Mouse (Mus musculus) gastrocnemius, adult 8-10 months (tissue): ENCODE measurements around the gene Nacc2. TPM values are rescaled to one million over a fixed set of nuclear protein-coding genes. Genes with fewer than 3 reads are reported as not detected.
A peak's percentile ranks its signal among the peaks of the same experiment; 100 is the strongest.

Experiments used
- DNase-seq, 2 experiments: peaks; one replicate each; pipeline ENCODE4 v3.0.0; 2022; ENCODE audit warnings: low spot score in 2 of 2
- total RNA-seq, 4 experiments: library from RNA; stranded (reverse); gene quantifications; 2 replicates each; pipeline ENCODE4 v1.2.4; 2022

Nacc2 gene
- total RNA-seq, 4 experiments from 2014 or later = 20.9 to 25.5 (median 22.8) TPM

DNA sequence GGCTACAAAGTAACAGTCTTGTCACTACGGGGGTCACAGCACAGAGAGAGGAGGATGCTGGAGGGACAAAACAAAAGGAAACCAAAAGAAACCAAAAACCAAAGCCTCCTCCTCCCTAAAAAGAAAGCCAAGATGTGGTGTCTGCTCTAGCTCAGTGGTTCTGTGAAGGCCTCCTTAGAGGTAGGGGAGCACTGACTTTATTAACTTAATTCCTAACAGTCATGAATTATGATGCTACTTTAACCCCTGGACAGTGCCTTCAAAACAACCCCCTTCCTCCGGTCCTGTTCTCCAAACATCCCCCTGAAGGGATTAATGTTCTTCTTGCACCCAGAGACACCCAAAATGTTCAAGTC lies 67.3 kb downstream of the Nacc2 start:
- no peak for DNase-seq

DNA sequence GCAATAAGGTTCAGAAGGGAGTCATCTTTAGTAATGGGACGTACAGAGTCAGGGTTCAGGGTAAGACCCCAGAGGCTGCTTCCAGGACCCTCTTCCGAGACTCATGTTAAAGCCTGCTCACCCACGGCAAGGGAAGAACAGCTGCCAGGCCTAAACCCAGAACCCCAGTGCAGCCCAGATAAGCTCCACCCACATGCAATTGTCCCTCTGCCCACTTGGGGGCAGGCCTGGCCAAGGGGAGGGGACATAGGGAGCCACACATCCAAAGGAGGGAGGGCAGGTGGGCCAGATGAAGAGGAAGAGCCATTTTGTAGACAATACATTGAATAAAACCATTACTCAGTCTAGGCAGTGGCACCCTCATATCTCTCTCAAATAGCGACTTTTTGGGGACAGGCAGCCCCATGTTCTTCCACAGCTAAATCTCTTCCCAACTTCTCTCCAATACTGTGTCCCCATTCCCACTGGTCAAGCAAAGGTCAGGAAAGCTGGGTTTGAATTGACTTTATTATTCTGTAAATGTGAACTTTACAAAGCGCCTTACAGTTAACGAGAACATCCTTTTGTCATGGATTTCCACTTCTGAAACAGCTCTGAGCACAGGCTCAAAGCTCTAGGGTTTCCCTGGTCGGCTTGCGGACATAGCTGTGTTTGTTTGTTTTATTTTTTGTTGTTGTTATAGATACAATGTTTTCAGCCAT lies 67.8 kb downstream of the Nacc2 start:
- peak; percentile 32 to 56 for DNase-seq

DNA sequence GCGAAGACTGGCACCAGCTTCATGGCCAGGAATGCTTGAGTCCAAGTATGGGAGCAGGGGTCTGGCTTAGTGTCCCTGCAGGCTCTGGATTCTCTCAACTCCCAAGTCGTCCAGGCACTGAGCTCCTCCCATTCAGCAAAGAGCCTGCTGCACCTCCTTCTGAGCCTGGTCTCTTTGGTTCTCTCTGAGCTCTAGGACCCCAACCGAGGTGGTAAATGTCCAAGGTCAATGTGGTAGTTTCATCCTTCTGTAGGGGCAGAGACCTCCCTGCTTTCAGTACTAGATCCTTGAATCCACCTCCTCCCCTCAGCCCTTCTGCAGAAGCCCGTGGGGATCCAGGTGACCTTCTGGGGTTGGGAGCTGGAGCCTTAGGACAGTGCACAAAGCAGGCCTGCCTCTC lies 70.2 kb downstream of the Nacc2 start:
- DNase-seq = no peak

DNA sequence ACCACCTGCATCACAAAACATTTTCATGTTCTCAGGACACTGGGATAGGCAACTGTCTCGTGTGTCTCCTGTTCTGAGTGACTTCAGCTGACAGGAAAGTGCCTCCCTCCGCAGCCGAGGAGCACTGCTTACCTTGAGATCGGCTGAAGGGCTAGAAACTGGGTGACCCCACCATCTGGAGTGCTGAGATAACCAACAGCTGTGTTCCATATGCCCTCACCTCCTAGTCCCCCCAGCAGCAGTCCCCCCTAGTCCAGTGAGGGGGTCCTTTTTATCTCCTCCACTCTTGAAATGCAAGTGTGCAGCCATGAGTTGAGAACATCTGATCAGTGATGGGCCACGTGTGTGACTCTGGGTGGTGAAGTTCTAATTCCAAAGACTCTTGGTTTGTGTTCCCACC lies 74.2 kb downstream of the Nacc2 start:
- DNase-seq = no peak

DNA sequence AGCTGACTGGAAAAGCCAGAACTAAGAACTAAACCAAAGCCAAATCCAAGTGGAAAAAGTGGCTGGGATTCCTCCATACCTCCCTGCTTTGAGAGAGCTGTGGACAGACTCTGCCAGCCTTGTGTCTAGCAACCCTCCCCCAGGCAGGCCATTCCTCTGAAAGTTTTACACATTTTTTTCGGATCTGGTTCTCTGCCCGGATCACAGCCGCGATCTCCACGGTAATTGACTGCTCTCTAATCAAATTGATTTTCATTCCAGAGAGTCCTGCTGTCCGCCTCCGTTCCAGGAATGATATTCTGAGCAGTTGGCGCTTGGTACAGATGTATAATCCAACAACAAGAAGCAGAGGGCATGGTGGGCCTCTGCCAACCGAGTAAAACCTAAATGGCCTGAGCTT lies 78.8 kb downstream of the Nacc2 start:
- no peak for DNase-seq

DNA sequence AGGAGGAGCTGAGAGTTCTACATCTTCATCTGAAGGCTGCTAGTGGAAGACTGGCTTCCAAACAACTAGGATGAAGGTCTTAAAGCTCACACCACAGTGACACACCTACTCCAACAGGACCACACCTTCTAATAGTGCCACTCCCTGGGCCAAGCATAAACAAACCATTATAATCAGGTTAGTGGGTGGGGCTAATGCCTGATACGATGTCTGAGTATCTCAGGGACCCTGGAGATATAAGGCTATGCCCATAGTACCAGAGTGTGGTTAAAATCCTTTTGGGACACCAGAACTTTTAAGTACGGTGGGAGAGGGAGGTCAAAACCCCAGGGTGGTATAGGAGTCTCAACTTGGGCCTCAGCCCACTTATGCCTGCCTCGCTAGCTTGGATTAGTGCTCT lies 80.4 kb downstream of the Nacc2 start:
- no peak for DNase-seq

DNA sequence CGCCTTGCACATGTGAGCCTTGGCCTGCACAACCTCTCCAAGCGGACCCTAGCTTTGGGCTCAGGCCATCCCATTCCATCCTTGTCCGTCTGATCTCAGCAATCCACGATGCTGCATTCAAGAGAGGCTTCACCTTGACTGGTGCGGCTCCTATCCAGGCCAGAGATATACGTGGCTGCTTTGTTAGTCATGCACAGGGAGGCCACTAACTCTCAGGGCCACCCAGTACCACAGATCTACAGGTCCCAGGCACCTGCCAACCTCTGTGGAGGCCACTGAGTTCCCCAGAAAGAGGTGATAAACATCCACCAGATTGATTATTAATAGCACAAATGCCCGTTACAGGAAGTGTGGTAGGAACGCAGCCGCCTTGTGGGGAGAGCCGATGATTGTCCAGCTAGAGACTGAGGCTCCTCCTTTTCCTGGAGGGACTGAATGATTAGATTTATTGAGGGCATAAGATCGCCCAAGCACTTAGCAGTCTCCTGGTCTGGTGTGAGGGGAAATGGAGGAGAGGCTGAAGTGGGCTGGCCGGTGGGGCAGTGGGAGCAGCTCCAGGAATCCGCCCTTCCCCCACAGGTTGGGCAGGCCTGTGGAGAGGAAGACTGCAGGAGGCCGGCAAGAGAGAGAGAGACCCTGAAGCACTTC lies 81.7 kb downstream of the Nacc2 start:
- DNase-seq = no peak

DNA sequence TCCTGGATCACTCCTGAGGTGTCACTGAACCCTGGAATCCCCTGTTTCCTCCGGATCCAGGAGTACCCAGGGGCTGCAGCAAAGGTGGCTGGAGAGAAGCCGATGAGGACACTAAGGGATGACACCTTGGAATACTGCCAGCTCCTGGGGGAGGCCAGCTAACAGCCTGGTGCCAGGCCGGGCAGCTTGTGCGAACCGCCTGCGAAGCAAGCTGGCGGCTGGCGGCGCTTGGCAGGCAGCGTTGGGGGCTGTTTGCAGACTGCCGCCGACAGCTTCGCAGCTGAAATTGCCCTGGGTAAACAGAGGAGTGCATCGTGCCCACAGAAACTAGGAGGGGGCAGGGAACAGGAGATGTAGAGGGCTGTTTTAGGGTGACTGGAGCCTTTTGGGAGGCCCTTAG lies 83.1 kb downstream of the Nacc2 start:
- DNase-seq = no peak

DNA sequence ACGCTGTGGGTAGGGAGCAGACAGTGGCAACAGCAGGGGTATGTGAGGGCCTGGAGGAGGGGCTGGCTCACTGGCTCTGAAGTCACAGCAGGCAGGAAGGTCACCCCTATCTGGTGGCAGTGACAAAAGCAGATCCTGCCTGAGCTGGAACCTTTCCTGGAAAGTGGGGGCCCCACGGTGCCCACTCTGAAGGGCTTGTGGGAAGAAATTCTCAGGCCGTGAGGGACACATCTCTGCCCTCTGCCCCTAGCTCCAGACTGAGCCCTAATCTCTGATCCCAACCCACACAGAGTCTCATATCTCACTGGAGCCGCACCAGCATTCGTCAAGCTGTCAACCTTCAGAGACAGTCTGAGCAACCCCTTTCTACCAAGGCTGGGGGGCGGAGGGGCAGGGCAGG lies 85.6 kb downstream of the Nacc2 start:
- no peak for DNase-seq

DNA sequence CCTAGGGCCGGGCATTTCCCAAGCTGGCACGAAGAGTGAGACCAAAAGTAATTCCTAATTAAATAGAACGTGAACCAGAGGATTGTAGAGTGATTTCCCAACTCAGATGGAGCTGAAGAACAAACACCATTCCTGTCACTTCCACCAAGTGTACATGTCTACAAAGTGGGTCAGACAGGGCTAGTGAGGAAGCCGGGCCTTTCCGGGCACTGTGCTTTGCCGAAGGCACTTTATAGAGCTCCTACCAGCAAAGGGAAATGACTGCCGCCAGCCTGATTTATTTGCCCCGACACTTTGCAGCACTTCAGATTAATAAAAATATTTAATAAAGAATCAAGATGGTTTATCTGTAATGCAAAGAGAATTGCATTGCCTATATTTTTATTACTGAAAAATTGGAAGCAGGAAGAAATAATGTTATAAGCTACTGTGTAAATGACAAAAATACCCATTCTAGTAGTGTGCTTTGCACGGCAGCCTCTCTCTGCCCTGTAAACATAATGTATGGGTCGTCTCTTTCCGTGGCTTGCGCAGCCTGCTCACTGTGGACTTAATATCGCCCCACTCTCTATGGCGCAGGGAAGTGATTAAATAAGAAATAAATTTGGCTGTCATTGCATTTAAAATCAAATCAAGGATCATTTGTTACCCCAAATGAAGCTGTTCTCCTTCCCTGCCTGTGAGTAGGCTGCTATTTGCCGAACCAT lies 88.5 kb downstream of the Nacc2 start:
- DNase-seq = no peak

DNA sequence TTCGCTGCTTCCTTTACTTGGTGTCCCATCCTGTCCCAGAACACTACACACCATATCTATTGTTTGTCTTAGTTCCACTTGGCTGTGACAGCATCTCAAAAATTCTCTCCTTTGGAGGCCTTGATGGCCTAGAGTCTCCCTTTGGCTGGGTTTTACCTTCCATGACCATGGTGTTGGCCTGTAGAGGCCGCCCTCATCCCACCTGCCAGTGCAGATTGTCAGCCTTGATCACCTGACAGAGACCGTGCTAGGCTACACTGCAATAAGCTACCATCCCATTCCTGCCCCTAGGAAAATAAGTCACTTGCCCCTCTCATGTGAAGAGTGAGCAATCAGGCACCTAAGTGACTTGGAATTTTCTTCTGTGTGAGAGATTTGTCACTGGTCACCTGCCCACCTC lies 92.7 kb downstream of the Nacc2 start:
- no peak for DNase-seq

DNA sequence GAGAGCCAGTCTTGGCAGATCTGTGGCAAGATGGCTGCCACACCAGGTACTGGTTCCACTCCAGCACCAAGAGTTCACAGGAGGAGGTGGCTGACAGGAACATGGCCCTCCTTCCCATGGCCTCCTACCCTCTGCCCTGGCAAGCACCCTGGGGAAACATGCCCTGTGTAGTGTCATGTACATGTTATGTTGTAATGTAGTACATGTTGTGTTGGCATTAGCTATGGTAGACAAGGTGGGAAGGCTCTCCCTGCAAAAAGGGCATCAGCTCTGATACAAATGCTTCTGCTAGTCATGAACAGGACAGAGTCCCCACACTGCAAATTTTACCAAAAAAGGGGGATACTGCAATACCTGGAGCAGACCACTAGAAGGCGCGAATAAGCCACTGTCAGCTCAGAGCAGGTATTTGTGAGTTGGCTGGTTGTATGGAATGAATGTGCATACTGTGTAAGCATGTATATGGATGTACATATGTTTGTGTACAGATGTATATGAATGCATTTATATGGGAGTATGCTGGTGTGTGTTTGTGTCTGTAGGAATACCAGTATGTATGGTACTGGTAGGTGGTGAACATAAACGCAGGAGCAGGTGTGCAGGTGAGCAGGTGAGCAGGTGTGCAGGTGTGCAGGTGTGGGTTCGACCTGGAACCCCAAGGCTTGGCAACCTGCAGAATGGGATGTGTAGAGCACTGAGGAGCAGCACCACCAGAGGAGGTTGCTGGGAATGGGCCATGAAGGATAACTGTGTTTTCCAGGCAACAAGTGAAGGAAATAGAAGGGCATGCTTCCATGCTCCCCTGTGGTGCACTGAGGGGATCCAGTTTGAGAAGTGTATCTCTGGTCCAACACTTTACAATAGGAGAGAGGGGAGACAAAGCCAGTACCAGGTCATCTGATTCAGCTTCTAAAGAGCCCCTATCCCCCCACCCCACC lies 98.6 kb downstream of the Nacc2 start:
- no peak for DNase-seq

DNA sequence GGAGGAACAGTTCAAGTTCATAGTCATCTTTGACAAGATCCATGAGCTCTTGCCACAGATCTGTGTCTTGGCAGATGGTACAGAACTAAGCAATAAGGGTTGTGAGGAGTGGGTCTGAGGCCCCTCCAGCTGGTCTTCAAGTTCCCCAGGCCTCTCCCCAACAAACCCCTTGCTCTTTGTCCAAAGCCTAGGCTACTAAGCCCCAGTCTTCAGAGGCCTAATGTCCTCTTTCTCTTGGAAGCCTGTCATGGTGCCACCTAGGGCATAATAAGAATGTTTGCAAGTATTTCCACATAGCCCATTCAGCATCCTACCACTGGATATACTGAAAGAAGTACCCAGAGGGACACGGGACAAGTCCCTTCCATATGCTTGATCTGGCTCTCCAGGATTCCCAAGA lies 100.4 kb downstream of the Nacc2 start:
- no peak for DNase-seq

DNA sequence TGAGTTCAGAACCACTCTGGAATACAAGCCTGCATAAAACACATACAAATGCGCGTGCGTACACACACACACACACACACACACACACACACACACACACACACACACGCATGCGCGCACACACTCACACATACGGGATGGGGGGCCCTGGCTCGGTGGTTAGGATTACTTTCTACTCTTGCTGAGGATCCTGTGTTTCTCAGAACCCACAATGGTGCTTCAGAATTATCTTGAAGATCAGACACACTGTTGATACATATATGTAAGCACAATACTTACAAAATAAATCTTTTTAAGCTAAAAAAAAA lies 100.8 kb downstream of the Nacc2 start:
- no peak for DNase-seq

DNA sequence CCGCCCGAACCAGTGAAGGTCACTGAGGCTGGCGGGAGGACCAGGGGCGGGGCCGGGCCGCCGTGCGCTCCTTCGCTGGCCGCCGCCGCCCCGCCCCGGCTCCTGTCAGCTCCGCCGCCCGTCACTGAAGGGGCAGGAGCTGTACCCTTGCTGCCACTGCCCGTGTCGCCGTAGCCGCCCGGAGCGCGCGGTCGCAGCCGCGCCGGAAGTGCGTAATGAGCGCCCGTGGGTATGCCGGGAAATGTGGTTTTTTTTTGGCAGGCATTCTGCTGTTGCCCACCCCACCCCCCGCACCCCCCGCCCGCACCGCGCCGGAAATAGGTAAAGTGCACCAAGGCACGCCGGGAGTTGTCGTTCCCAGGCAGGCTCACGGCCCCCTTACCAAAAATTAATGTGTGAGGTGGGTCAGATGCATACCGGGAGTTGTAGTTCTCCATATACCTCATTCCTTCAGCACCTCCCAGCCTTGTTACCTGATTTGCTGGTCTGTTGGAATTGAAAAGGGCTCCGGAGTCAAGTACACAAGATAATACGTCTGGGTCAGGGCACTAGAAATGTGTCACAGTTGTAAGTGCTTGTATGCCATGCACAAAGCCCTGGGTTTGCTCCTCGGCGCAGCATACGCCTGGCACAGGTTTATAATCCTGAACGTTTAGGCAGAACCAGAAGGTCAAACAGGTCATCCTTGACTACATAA lies 101.3 kb downstream of the Nacc2 start, which contains the start of gene Ubac1:
Gene Ubac1 (minus strand): TSS at position 187 of the 697 bp plus-strand sequence.
- DNase-seq = peak; percentile 83 to 92

DNA sequence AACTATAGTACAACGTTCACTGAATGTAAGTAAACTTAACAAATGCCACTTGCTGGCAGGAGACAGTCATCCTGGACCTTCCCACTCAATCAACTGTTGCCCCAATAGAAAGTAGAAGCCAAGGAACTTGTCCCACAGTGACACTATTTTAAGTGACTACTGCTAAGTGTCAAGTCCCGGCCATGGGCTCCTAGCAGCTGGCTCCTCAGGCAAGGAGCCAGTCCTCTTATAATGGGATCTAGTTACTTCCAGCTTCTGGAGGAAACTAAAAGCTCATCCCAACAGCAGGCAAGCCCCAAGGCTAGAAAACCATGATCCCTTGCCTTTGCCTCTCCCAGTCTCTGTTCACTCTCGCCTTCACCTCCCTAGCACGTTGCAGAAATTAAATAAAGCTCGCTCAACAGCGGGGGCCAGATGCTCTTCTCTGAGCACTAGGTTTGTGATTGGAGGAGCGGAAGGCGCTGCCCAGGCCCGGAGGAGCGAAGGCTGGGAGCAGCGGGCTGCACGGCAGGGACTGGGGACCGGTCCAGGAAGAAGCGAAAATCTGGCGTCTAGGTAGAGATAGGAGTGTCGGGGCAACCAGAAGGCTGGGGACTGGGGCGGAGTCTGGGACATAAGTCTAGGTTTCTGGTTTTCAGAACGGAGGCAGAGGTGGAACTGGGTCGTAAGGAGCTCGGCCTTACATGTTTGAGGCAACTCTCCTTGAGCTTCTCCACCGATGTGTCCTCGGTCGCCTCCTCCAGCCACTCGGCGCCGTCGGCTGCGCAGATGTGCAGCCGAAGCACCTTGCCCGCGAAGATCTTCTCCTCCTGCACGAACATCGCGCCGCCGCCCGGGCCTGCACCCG lies 102.1 kb downstream of the Nacc2 start:
- peak; percentile 59 to 70 for DNase-seq

DNA sequence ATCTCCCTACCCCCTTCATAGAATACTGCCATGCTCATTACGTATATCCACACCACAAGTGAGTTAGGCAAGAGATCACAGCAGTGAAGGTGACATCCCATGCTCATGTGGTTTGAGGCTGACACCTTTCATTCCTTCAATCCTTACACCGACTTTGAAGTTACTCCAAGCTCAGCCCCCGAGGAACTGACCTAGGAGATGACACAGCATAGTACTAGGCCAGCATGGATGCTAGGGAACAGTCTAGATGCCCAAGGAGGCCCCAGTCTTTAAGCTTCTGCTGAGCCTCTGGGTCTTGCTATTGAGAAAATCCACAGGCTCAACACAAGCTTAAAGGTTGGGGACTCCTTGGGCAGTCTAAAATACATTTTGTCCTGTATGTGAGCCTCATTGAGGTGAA lies 103.1 kb downstream of the Nacc2 start:
- no peak for DNase-seq

DNA sequence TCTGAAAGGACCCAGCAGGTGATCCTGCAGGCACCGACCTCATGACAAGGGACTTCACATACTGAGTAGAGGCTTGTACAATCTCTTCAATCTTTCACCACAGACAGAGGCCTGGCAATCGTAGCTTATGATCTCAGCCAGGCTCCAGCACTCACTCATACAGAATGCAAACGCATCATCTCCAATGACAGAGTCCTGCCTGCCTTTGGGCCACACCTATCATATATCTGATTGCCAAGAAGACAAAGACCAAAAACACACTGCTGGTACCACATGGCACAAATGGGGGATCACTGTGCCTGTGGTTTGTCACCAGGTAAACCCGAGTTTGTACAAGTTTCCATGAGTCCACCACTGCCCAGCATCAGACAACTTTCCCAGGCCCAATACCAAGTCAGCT lies 105.7 kb downstream of the Nacc2 start:
- DNase-seq = no peak

DNA sequence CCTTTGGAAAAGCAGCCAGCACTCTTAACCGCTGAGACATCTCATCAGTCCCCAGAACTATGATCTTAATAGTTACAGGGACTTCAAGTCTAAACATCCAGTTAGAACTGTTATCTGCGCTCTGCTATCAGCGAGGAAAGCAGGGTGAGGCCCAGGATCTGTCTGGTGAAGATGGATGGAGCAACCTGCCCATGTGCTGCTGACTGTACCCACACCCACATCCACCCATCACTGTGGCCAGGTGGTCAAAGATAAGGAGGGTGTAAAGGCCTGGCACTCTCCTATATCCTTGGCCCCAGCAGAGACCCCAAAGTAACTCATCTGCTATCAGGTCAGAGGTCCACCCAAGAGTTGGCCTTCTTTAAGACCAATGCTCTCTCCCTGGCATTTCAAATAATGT lies 109.3 kb downstream of the Nacc2 start:
- DNase-seq = no peak

DNA sequence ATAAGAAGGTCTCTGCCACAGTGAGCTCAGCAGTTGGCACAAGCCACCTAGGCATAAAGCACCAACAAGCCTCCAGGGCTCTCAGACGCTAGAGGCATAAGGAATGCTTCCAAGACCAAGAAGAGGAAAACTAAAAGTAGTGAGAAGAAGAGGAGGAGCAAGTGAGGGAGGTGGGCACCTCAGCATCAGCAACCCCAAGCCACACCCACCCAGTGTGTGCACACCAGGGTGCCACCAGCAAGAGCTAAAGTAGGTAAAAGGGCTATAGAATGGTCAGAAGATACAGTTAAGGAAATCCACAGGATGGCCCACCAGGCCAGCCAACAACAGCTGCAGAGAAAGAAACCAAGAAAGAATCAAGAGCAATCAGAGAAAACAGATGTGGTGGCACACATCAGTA lies 111.6 kb downstream of the Nacc2 start:
- DNase-seq = no peak
